Mouse (Mus musculus) cortical plate, adult 2 months (tissue): ENCODE measurements at regions not wholly inside any gene's neighbourhood (a gene's known extent, or its start where the extent isn't known, plus 50 kb on each side); places are given as distances from the start of the nearest gene placed in this dataset.

Experiments
- H3K27ac ChIP-seq: fragments of 200-500 bp; 2 replicates; pipeline ENCODE4 v1.5.1; 2012; ENCODE audit warnings: low read length, control low read depth, inconsistent platforms; ENCODE audit not compliant: insufficient read depth
- H3K4me1 ChIP-seq: fragments of 200-500 bp; 2 replicates; pipeline ENCODE4 v1.6.1; 2011; ENCODE audit warnings: low read length; ENCODE audit not compliant: control insufficient read depth, insufficient read depth
- H3K4me3 ChIP-seq: fragments of 200-500 bp; 2 replicates; pipeline ENCODE4 v1.5.1; 2011; ENCODE audit warnings: mild to moderate bottlenecking, low read length, control low read depth; ENCODE audit not compliant: insufficient read depth
- CTCF ChIP-seq: fragments of 200-500 bp; IDR thresholded peaks from 2 replicates; pipeline ENCODE4 v1.5.1; 2011; ENCODE audit warnings: mild to moderate bottlenecking, control low read depth, low read length; ENCODE audit not compliant: insufficient read depth; ENCODE audit errors: extremely low read depth
- POLR2A ChIP-seq: fragments of 200-500 bp; IDR thresholded peaks from 2 replicates; pipeline ENCODE4 v1.6.1; 2011; ENCODE audit warnings: mild to moderate bottlenecking, low read length, control low read depth; ENCODE audit not compliant: insufficient read depth; ENCODE audit errors: extremely low read depth

DNA sequence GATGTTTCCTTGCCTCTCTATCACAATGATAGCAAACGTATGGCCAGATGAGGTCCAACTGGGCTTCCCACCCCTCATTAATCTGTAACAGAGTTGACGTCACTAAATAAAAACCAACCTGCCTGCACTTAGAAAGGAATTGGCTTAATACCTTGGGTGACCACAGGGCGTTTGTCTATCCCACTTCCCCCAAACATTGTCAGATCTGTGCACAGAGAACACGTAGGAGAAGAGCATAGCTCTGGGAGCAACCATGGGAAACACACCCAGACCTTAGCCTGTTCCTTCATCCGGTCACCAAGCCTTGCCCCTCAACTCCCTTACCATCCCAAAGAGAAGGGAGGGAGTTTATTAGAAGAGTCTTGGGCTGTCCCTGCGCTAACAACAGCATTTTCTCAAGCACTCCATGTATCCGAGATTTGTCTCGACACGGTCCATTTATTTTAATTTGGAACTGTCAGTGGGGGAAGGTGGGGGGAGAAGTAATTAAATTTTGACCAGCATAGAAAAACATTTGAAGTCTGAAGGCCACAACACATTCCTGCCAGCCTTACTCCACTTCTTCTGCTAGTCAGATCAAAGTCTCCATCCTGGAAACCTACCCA is 119.6 kb upstream of the Arglu1 start:
- no peaks in the 10 kb centered on the region for H3K4me1 ChIP-seq
- TF ChIP-seq CTCF (no peak), POLR2A (no peak)
- H3K27ac ChIP-seq = no peak overlapping the region
- no peak overlapping the region for H3K4me3 ChIP-seq

DNA sequence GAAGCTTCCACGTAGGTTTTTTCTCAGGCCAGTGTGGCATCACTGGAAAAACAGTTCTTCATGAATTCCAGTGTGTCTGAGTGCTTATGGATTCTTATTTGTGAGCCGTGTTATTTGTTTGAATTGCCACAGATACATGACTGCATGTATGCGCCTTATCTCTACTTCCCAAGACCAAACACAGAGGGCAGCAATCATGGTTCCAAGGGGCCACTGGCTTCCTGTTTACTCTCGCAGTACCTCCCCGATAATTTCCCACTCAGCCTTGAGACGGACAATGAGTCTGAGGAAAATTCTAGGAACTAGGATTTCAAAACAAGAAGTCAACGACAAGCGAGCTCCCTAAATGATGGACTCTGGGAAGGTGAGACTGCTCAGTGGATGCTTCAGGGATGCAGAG is 119.0 kb upstream of the Arglu1 start:
- TF ChIP-seq CTCF = no peak
- TF ChIP-seq POLR2A = no peak
- H3K27ac ChIP-seq = no peak overlapping the region
- no peaks in the 10 kb centered on the region for H3K4me1 ChIP-seq
- no peak overlapping the region for H3K4me3 ChIP-seq

GRCm38 (mm10) chr8:8802761-8803340 is 112.5 kb upstream of the Arglu1 start:
- no peak overlapping the region for H3K27ac ChIP-seq
- H3K4me1 ChIP-seq = no peaks in the 10 kb centered on the region
- TF ChIP-seq POLR2A = no peak
- no peak for TF ChIP-seq CTCF
- H3K4me3 ChIP-seq = no peak overlapping the region

GRCm38 (mm10) chr8:8802317-8802716 is 112.0 kb upstream of the Arglu1 start:
- TF ChIP-seq CTCF = no peak
- no peak for TF ChIP-seq POLR2A
- Histone ChIP-seq H3K4me1 (no peaks in the 10 kb centered on the region), H3K4me3 (no peak overlapping the region), H3K27ac (no peak overlapping the region)

- Histone ChIP-seq H3K4me1 (no peaks in the 10 kb centered on the region), H3K4me3 (no peak overlapping the region), H3K27ac (no peak overlapping the region)
- no peak for TF ChIP-seq CTCF
- no peak for TF ChIP-seq POLR2A
Measured at GRCm38 (mm10) chr8:8801578-8801977, 111.3 kb upstream of the Arglu1 start.

DNA sequence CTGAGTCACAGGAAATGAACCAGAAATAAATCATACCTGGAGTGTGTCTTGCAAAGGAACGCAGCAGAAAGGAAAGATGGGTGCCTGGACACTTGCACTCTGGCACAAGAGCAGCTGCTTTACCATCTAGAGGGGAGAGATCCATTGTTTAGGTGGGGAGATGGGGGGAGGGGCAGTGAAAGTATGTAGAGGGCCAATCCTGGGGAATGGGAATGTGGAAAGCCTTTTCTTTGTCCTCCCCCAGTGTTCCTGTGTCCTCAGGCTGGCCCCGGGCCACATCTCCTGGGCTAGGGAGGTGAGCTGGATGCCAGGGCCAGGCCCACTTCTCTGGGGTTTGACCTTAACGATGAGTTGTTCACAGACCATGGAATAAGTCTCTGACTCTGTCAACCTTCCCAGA is 107.2 kb upstream of the Arglu1 start:
- H3K27ac ChIP-seq = no peak overlapping the region
- TF ChIP-seq POLR2A = no peak
- no peak for TF ChIP-seq CTCF

DNA sequence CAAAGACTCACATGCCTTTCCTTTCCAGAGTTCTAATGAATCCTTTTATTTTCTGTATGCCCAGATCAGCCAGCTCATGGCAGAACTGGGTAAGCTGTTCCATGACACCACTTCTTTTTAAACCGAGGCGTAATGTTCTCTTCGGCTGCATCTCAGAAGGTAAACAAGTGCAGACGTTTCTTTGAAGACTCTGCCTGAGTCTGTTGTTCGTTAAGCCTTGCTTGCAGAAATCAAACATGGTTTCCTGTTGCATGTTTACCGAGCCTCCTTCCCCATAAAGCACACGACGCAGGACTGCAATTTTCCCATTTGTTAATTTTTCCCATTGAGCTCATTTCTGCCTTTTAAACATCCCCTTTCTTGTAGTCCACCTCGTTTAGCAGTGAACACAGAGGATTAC is 106.6 kb upstream of the Arglu1 start:
- H3K27ac ChIP-seq = no peak overlapping the region
- no peaks in the 10 kb centered on the region for H3K4me1 ChIP-seq
- no peak overlapping the region for H3K4me3 ChIP-seq
- TF ChIP-seq CTCF = no peak
- no peak for TF ChIP-seq POLR2A

More for the DNA sequence above, 107.2 kb upstream of the Arglu1 start:
- Histone ChIP-seq H3K4me3 (no peak overlapping the region), H3K4me1 (no peaks in the 10 kb centered on the region)

DNA sequence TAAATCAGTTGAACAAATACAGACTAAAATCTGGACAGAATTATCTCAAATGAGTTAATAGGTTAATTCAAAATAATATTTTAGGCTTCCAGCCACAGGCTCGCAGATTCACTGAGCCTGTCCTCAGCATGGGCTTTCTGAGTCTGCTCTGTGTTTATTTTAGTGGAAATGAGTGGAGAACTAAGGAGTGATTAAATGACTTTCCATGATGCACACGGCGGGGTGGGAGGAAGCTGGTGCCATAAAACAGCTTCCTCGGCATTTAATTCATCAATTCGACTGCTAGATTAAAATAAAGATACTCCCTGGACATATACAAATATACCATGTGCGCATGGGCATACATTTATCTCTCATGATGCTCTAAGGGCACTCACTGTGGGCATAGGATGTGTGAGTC is 104.4 kb upstream of the Arglu1 start:
- Histone ChIP-seq H3K4me1 (no peaks in the 10 kb centered on the region), H3K27ac (no peak overlapping the region), H3K4me3 (no peak overlapping the region)
- TF ChIP-seq POLR2A = no peak

- Histone ChIP-seq H3K4me1 (no peaks in the 10 kb centered on the region), H3K27ac (no peak overlapping the region), H3K4me3 (no peak overlapping the region)
- no peak for TF ChIP-seq POLR2A
- no peak for TF ChIP-seq CTCF
Measured at GRCm38 (mm10) chr8:8779931-8780330, 89.6 kb upstream of the Arglu1 start.

DNA sequence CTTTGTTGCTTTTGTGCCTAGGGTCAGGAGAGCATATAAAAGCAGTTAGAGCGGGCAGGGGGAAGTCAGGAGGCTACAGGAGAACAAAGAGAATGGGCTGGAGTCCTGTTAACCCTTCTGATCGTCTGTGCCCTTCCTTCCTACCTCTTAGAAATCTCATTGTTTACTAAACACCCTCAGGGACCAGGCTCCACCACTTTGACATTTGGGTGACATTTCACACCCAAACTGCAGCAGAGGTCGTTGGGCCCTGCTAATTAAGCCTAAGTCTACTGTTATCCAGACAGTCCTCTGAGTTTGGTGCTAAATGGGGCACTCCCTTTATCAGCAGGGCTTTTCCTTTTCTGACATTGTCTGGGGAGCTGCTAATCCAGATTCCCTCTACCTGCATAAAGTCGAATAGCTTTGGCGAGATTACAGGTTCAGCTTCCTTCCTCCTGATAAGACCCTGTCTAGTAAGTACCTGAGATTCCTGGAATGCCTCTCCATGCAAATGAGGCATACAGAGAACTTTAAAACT is 84.2 kb upstream of the Arglu1 start:
- no peak for TF ChIP-seq POLR2A
- no peak for TF ChIP-seq CTCF
- no peaks in the 10 kb centered on the region for H3K4me1 ChIP-seq
- H3K4me3 ChIP-seq = no peak overlapping the region
- no peak overlapping the region for H3K27ac ChIP-seq
